Mouse (Mus musculus): ENCODE results near the gene Alox8. TPM values are rescaled to one million over a fixed set of nuclear protein-coding genes. Genes with fewer than 3 reads are reported as not detected.

Gene Alox8
- polyA plus RNA-seq (2016; fragmentation: Nextera tagmentation; extraction: Ambion mirVana), result 0.04 and 0.06 TPM in 2 replicates

DNA sequence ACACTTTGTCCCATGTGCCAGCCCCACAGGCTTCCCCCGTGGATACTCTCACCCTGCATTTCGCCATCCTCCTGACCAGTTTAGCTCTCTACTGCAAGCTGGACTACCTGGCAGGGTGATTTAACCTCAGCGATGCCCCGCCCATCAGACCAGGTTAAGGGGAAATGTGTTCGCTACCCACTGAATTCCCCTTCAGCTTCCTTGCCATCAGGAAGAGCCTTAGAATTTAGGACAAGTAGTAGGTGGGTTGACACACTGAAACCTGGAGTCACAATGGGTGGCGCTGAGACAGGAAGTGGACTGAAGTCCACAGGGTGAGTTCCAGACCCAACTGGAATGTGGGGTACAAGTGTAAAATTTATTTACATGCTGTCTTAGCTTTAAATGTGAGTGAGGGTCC is at the start of gene Alox8:
Gene Alox8 (minus strand): TSS at position 101 of the 400 bp plus-strand sequence.
- Histone ChIP-seq H3K36me3 (no peaks in the 10 kb centered on the region), H3K27ac (replicated peaks) (peak within 1 kb of the TSS; percentile 38; the same call in 1 of the 2 replicates), H3K4me1 (peaks cover 14% of the 10 kb centered on the region), H3K27me3 (ENCODE audit: low read depth, poor library complexity, severe bottlenecking) (peaks cover 48% of the 10 kb centered on the region), H3K9me3 (replicated peaks) (no peaks in the 10 kb centered on the region), H3K4me3 (peak within 1 kb of the TSS; percentile 45)
- no peak for DNase-seq (ENCODE audit: low spot score)
- 27% methylated on average over 6 of the region's 6 CpGs for WGBS

DNA sequence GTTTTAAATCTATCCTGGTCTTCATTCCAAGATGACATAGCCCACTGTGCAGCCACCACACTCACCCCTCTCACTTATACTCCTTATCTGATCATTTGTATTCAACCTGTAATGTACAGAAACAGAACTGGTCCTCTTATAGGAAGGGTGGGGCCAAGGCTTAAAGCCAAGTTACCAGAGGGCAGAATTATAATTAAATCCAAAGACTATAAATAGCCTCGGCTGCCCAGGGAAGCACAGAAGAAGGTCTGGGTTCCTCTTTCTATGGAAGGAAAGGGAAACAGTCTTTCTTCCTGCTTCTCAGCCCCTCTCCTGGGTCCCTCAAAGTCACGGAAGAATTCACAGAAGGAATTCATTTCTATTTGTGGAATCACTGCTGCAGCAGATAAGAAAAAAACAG is 48.0 kb upstream of the Alox8 start:
- Histone ChIP-seq H3K36me3 (no peaks in the 10 kb centered on the region), H3K27me3 (ENCODE audit: low read depth, poor library complexity, severe bottlenecking) (peaks cover 5% of the 10 kb centered on the region; the same call in 1 of the 2 replicates), H3K9me3 (replicated peaks) (no peaks in the 10 kb centered on the region), H3K4me1 (no peaks in the 10 kb centered on the region), H3K4me3 (no peak overlapping the region), H3K27ac (replicated peaks) (no peak overlapping the region)
- no peak for DNase-seq (ENCODE audit: low spot score)
- 60% methylated on average over 2 of the region's 2 CpGs for WGBS

DNA sequence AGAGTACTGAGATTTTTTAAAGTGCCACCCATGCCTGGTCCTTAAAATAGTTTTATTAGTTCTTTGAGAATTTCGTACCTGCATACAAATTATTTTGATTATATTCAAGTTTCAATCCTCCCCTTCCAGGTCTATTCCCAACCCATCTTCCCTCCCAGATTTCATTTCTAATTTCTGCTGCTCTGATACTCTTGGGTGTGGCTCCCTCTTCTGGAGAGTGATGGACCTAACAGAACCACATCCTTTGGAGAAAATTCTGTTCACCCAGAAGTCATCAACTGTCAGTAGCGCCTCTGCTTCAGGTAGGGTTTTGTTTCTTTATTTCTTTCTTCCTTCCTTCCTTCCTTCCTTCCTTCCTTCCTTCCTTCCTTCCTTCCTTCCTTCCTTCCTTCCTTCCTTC is 47.3 kb upstream of the Alox8 start:
- Histone ChIP-seq H3K36me3 (no peaks in the 10 kb centered on the region), H3K4me3 (no peak overlapping the region), H3K27ac (replicated peaks) (no peak overlapping the region), H3K4me1 (no peaks in the 10 kb centered on the region), H3K27me3 (ENCODE audit: low read depth, poor library complexity, severe bottlenecking) (peaks cover 5% of the 10 kb centered on the region; the same call in 1 of the 2 replicates), H3K9me3 (replicated peaks) (no peaks in the 10 kb centered on the region)
- DNase-seq (ENCODE audit: low spot score), result peak; percentile 35
- WGBS, result 21% methylated on average over 2 of the region's 2 CpGs

DNA sequence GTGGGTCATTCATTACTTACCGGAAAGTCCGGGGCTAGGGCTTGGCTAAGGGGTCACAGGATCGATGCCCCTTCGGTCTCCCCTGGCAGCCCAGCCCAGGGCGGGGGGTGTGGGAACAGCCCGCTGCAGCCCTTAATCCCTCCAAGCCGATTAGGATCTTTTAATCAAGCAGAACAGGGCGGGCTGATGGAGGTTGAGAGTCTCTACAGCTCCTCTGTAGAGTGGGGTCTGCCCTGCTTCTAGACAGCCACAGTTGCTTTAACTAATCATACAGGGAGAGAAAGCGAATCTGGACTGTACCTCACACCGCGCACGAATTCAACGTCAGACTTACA is 39.2 kb upstream of the Alox8 start, which contains the start of gene Gucy2e:
Gene Gucy2e (minus strand): TSS at position 111 of the 335 bp plus-strand sequence.
- Histone ChIP-seq H3K36me3 (no peaks in the 10 kb centered on the region), H3K4me3 (peak within 1 kb of the TSS; percentile 56), H3K9me3 (replicated peaks) (no peaks in the 10 kb centered on the region), H3K4me1 (peaks cover 32% of the 10 kb centered on the region), H3K27ac (replicated peaks) (peak within 1 kb of the TSS; percentile 53), H3K27me3 (ENCODE audit: low read depth, poor library complexity, severe bottlenecking) (peaks cover 66% of the 10 kb centered on the region)
- DNase-seq (ENCODE audit: low spot score), result peak; percentile 60
- WGBS, result 12% methylated on average over 13 of the region's 13 CpGs

DNA sequence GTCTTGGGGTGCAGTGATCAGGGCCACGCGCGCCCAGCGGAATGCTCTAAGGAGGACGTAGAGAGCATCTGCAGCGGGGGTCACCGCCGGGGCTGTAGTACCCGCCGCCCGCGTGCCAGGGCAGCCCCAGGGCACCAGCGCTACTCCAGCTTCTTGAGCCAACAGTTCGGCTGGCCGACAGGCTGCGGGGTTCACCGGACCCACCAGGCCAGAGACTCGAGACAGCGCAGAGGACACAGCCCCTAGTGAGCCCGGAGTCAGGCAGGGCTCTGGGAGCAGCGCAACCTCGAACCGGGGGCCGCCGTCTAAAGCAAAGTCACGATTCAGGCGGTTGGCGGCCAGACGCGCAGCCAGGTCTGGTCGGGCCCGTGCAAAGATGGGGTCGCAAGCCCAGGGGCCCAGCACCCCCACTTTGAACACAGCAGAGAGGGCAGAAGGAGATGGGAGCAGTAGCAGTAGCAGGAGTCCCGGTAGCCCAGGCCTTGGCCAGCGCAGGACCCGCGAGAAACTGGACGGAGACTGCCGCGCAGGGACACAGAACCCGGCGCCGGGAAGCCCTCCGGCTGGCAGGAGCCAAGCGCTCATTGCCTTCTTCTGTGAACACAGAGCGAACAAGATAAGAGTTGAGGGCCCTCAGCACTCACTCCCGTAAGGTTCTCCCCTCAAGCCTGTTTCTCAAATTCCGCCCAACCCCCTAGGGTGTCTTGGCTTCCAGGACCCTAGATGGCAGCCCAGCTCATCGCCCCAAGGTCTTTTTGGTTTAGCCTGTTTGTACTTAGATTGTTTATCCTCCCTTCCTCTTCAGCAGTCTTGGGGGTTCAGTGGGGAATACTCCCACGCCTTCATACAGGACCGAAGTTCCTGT is 38.6 kb upstream of the Alox8 start:
- 2% methylated on average over 51 of the region's 51 CpGs for WGBS
- Histone ChIP-seq H3K36me3 (no peaks in the 10 kb centered on the region), H3K27ac (replicated peaks) (peak overlapping the region; percentile 53), H3K4me3 (peak overlapping the region; percentile 56), H3K9me3 (replicated peaks) (no peaks in the 10 kb centered on the region), H3K4me1 (peaks cover 34% of the 10 kb centered on the region), H3K27me3 (ENCODE audit: low read depth, poor library complexity, severe bottlenecking) (peaks cover 66% of the 10 kb centered on the region)
- DNase-seq (ENCODE audit: low spot score), result peak; percentile 52

DNA sequence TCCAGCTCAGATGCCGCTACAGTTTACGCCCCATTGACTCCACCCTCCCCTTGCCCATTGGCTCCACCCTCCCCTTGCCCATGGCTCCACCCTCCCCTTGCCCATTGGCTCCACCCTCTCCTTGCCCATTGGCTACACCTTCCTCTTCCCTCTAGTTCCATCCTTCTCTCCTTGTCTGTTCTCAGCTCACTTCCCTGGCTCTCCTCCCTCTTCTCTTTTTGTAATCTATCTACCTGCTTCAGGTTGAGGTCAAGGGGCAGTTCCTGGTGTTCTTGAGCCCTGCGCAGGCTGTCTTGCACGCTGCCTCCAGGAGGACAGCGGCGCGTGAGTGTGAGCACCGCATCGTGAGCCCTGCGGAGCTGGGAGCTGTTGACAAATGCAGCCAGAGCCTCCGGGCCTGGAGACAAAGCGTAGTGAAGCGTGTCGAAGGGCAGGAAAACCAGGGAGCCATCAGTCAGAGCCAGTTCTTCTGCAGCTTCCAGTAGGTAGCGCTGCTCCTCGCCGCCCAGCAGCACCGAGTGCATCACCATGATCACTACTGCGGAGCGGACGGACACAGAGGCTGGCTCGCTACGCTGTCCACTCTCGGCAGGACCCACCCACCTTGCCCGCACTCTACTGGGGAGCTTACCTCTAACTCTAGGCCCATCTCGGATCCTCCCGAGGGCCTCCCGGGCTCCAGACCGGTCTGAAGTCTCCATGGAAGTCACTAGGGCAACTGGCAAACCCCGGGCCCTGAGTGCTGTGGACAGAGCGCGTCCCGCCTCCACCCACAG is 37.8 kb upstream of the Alox8 start:
- Histone ChIP-seq H3K36me3 (no peaks in the 10 kb centered on the region), H3K4me3 (peak overlapping the region; percentile 56), H3K4me1 (peaks cover 34% of the 10 kb centered on the region), H3K9me3 (replicated peaks) (no peaks in the 10 kb centered on the region), H3K27ac (replicated peaks) (peak overlapping the region; percentile 53), H3K27me3 (ENCODE audit: low read depth, poor library complexity, severe bottlenecking) (peaks cover 66% of the 10 kb centered on the region)
- WGBS, result under 1% methylated on average over 33 of the region's 33 CpGs
- DNase-seq (ENCODE audit: low spot score), result peak; percentile 82

DNA sequence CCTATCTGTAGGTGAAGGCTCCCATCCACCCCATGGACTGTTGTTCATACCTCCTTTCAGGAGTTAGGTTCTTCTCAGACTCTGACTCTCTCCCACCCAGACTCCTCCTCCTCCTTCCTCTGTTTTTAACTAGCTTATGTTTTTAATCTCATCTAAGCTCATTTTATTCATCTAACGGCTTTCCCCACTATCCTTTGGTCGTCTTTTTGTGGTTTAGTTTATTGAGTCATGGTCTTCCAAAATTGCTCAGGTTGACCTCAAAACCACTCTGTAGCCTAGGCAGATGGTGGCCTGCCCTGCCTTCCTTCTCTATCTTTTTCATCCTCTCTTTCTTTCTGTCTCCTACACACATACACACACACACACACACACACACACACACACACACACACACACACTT is 35.5 kb upstream of the Alox8 start:
- no peak overlapping the region for H3K4me3 ChIP-seq
- peaks cover 64% of the 10 kb centered on the region for H3K27me3 ChIP-seq (ENCODE audit: low read depth, poor library complexity, severe bottlenecking)
- no peaks in the 10 kb centered on the region for H3K36me3 ChIP-seq
- H3K9me3 ChIP-seq (replicated peaks), result no peaks in the 10 kb centered on the region
- H3K4me1 ChIP-seq, result peaks cover 34% of the 10 kb centered on the region
- no peak for DNase-seq (ENCODE audit: low spot score)
- 76% methylated on average over 2 of the region's 2 CpGs for WGBS
- H3K27ac ChIP-seq (replicated peaks), result no peak overlapping the region

DNA sequence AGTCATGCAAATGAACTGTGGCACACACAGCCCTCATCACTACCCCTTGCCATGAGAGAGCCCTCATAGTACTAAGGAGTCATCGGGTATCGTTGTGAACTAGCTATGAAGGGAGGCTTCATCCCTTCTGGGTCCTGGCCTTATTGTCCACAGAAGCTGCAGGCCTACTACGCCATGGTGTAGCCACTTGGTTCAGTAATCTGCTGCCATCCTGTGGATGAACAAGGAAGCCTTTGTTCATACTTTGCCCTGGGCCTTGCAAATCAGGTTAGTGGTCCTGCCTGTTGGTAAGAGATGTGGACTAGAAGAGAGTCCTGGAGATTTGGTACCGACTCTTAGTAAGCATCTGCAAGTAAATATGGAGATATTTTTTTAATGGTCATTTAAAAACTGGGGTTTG is 32.8 kb upstream of the Alox8 start:
- Histone ChIP-seq H3K36me3 (no peaks in the 10 kb centered on the region), H3K4me1 (peaks cover 24% of the 10 kb centered on the region), H3K9me3 (replicated peaks) (no peaks in the 10 kb centered on the region), H3K27me3 (ENCODE audit: low read depth, poor library complexity, severe bottlenecking) (peaks cover 48% of the 10 kb centered on the region), H3K27ac (replicated peaks) (no peak overlapping the region), H3K4me3 (no peak overlapping the region)
- 80% methylated on average over 4 of the region's 4 CpGs for WGBS
- DNase-seq (ENCODE audit: low spot score), result no peak

DNA sequence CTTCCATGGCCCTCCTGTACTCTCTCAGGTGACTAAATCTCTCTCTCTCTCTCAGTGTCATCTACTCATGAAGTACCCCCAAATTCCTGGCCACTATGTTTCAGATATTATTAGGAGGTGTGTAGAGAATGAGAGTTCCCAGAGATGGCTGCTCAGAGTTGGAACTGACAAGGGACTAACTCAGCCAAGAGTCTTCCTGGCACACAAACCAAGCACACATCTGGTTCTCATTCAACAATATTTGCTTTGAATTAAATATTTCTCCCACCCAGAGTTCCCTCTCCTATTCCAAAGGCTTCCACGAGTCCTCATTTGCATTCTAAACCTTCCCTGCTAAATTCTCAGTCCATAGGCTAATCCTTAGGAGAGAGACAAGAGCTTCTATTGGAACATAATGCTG is 28.1 kb upstream of the Alox8 start:
- Histone ChIP-seq H3K4me1 (peaks cover 9% of the 10 kb centered on the region; the same call in 1 of the 2 replicates), H3K36me3 (no peaks in the 10 kb centered on the region), H3K9me3 (replicated peaks) (no peaks in the 10 kb centered on the region), H3K27me3 (ENCODE audit: low read depth, poor library complexity, severe bottlenecking) (peaks cover 15% of the 10 kb centered on the region), H3K27ac (replicated peaks) (no peak overlapping the region), H3K4me3 (no peak overlapping the region)
- DNase-seq (ENCODE audit: low spot score), result no peak
- 79% methylated on average over 1 of the region's 1 CpGs for WGBS

DNA sequence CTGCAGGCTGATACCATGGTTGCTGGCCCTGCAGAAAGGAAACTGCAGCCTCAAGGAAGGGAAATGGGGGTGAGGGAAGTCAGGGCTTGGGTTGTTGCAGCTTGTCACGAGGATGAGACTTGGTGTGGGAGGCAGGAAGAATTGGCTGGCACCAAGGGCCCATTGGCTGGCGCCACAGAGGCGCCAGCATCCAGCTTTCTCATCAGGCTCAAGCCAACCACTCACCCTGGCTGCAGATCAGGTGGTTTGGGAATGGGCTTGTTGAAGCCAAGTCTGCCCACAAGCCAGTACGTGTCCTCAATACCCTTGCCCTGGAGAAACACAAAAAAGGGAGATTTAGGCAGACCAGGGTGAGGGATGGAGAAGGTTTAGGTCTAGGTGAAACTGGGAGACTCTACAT is 25.5 kb upstream of the Alox8 start:
- no peak for DNase-seq (ENCODE audit: low spot score)
- no peak overlapping the region for H3K4me3 ChIP-seq
- H3K36me3 ChIP-seq, result no peaks in the 10 kb centered on the region
- 79% methylated on average over 4 of the region's 4 CpGs for WGBS
- H3K27ac ChIP-seq (replicated peaks), result no peak overlapping the region
- peaks cover 9% of the 10 kb centered on the region; the same call in 1 of the 2 replicates for H3K4me1 ChIP-seq
- no peaks in the 10 kb centered on the region for H3K9me3 ChIP-seq (replicated peaks)
- peaks cover 11% of the 10 kb centered on the region for H3K27me3 ChIP-seq (ENCODE audit: low read depth, poor library complexity, severe bottlenecking)

DNA sequence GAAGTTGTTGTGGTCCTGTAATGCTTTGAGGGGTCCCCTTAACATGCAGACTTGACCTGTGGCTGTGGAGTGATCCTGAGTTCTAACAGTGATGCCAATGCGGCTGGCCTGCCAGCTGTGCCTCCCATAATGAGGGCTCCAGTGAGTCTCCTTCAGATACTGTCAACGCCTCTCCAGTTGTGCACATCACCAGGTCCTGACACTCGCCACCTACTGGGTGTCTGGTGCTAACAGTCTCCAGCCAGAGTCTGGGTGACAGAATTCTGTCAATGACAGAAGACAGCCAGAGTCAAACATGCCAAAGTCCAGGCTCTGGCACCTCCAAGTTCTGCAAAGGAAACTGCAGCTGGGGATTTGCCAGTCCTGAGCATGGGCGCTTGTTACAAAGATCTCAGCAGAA is 23.4 kb upstream of the Alox8 start:
- Histone ChIP-seq H3K4me1 (no peaks in the 10 kb centered on the region), H3K9me3 (replicated peaks) (no peaks in the 10 kb centered on the region), H3K27ac (replicated peaks) (no peak overlapping the region), H3K27me3 (ENCODE audit: low read depth, poor library complexity, severe bottlenecking) (no peaks in the 10 kb centered on the region), H3K36me3 (no peaks in the 10 kb centered on the region), H3K4me3 (no peak overlapping the region)
- WGBS, result 82% methylated on average over 4 of the region's 4 CpGs
- DNase-seq (ENCODE audit: low spot score), result no peak

DNA sequence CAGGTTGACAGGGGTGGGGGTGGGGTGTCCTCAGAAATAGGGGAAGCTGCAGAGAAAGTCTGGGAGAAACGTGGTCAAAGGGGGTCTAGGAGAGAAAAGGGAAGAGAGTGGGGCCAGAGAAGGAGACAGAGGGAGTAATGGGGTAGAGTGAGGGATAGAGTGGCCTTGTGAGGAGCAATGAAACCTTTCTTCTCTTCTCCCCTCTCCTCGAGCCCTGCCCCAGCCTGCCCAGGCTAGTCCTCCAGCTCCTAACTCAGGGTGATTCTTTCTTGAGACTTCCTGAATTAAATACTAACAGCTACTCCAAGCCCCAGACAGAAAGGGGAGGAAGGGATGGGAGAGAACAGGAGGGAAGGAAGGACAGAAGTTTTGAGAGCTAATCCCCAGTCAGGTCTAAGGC is 21.0 kb upstream of the Alox8 start:
- WGBS, result 77% methylated on average over 2 of the region's 2 CpGs
- no peak overlapping the region for H3K4me3 ChIP-seq
- H3K4me1 ChIP-seq, result no peaks in the 10 kb centered on the region
- DNase-seq (ENCODE audit: low spot score), result no peak
- H3K36me3 ChIP-seq, result no peaks in the 10 kb centered on the region
- H3K9me3 ChIP-seq (replicated peaks), result no peaks in the 10 kb centered on the region
- H3K27me3 ChIP-seq (ENCODE audit: low read depth, poor library complexity, severe bottlenecking), result no peaks in the 10 kb centered on the region
- no peak overlapping the region for H3K27ac ChIP-seq (replicated peaks)

DNA sequence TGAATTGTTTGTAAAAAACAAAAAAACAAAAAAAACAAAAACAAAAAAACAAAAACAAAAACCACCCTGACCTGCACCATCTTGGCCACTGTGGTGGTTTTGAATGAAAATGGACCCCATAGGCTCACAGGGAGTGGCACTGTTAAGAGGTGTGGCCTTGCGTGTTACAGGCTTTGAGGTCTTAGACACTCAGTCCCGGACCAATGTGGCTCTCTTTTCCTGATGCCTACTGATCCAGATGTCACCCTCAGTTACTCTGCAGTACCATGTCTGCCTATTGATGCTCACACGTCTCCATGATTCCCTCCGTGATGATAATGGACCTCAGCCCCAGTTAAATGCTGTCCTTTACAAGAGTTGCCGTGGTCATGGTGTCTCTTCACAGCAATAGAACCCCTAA is 19.8 kb upstream of the Alox8 start:
- Histone ChIP-seq H3K27me3 (ENCODE audit: low read depth, poor library complexity, severe bottlenecking) (no peaks in the 10 kb centered on the region), H3K4me1 (no peaks in the 10 kb centered on the region), H3K4me3 (no peak overlapping the region), H3K36me3 (no peaks in the 10 kb centered on the region), H3K27ac (replicated peaks) (no peak overlapping the region), H3K9me3 (replicated peaks) (no peaks in the 10 kb centered on the region)
- DNase-seq (ENCODE audit: low spot score), result no peak
- 84% methylated on average over 5 of the region's 5 CpGs for WGBS
